Mouse (Mus musculus): ENCODE measurements around the gene Dpp8. TPM values are rescaled to one million over a fixed set of nuclear protein-coding genes. Genes with fewer than 3 reads are reported as not detected.

Dpp8 gene
- 153 TPM for polyA plus RNA-seq (2014; fragmentation: Illumina TruSeq; extraction: RNeasy Lipid Tissue Mini Kit (QIAGEN cat#74804); ENCODE audit: low read depth, low replicate concordance)

GRCm38 (mm10) chr9:65032269-65033108 is at the start of gene Dpp8:
Gene Dpp8 (plus strand): TSS chr9:65032414.

DNA sequence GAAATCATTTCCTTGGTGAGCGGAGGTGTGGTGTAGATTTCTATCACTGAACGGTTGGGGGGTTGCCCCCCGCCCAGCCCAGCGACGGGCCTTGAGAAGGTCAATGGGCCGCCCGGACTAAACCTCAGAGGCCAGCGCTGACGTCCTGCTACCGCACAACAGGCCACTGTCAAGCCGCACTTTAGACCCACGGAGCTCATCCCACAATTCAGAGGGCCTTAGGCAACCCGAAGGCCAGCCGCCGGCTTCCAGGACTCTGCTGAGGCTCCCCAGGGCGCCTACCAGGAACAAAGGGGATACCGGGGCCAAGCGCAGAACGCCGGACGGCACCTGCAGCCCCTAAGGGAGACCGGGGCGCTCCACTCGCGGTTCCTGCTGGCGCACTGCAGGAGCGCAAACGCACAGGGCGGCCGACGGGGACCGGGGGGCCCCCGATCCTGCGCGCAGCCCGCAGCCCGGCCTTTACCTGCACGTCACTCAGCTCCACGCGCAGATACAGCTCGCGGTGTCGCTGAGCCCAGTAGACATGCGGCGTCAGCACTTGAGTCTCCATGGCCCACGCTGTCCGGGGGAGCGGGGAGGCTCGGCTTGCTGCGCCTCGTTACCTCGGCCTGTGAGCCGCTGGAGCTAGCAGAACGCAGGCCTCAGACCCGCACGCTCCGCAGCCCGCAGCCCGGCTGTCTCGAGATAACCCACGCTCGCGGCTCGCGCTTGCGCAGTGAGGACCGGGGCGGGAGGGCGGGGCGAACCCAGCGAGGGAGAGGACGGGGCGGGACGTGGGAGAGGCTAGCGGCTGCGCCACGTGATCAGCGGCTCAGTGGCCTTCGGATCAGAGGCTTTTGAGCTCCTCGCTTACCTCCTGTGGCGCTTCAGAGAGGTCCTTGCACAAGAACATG is 11.0 kb upstream of the Dpp8 start, which contains the start of gene Hacd3:
Gene Hacd3, minus strand, starts transcription at position 703 of the 896 bp plus-strand sequence.

GRCm38 (mm10) chr9:65100991-65101685 is 68.9 kb downstream of the Dpp8 start, which contains the start of gene Igdcc4:
Gene Igdcc4 (plus strand): TSS chr9:65101486.

Other genes with a start within 250 kb of the Dpp8 start
- gene Dennd4a, start 221.1 kb upstream of the Dpp8 start, polyA plus RNA-seq (2014; fragmentation: Illumina TruSeq; extraction: RNeasy Lipid Tissue Mini Kit (QIAGEN cat#74804); ENCODE audit: low read depth, low replicate concordance) = 14.1 TPM
- not detected for gene Slc24a1, start 80.8 kb upstream of the Dpp8 start, polyA plus RNA-seq (2014; fragmentation: Illumina TruSeq; extraction: RNeasy Lipid Tissue Mini Kit (QIAGEN cat#74804); ENCODE audit: low read depth, low replicate concordance)
- 19.5 TPM for gene Ints14, start 71.5 kb upstream of the Dpp8 start, polyA plus RNA-seq (2014; fragmentation: Illumina TruSeq; extraction: RNeasy Lipid Tissue Mini Kit (QIAGEN cat#74804); ENCODE audit: low read depth, low replicate concordance)
- 120 TPM for gene Hacd3, start 10.7 kb upstream of the Dpp8 start, polyA plus RNA-seq (2014; fragmentation: Illumina TruSeq; extraction: RNeasy Lipid Tissue Mini Kit (QIAGEN cat#74804); ENCODE audit: low read depth, low replicate concordance)
- gene Igdcc4, start 69.1 kb downstream of the Dpp8 start, polyA plus RNA-seq (2014; fragmentation: Illumina TruSeq; extraction: RNeasy Lipid Tissue Mini Kit (QIAGEN cat#74804); ENCODE audit: low read depth, low replicate concordance) = 0.20 TPM
- gene Igdcc3, start 108.8 kb downstream of the Dpp8 start, polyA plus RNA-seq (2014; fragmentation: Illumina TruSeq; extraction: RNeasy Lipid Tissue Mini Kit (QIAGEN cat#74804); ENCODE audit: low read depth, low replicate concordance) = not detected
- gene Parp16, start 162.9 kb downstream of the Dpp8 start, polyA plus RNA-seq (2014; fragmentation: Illumina TruSeq; extraction: RNeasy Lipid Tissue Mini Kit (QIAGEN cat#74804); ENCODE audit: low read depth, low replicate concordance) = 4.9 TPM
- gene Cilp, start 232.8 kb downstream of the Dpp8 start, polyA plus RNA-seq (2014; fragmentation: Illumina TruSeq; extraction: RNeasy Lipid Tissue Mini Kit (QIAGEN cat#74804); ENCODE audit: low read depth, low replicate concordance) = 0.20 TPM